Mouse (Mus musculus): ENCODE results near the gene Hsd3b2.
"Not testable (repeated sequence)": the region's sequence is repeated elsewhere in the genome, so short reads cannot be mapped to it uniquely, and the experiment has no call there.

Gene Hsd3b2

GRCm38 (mm10) chr3:98724376-98724775 is at the start of gene Hsd3b2:
TSS of gene Hsd3b2 (minus strand) at chr3:98724543.
- Histone ChIP-seq H3K36me3 (ENCODE audit: control insufficient read depth, insufficient read depth, low read length, poor library complexity, severe bottlenecking) (no peaks in the 10 kb centered on the region), H3K27me3 (ENCODE audit: control insufficient read depth, insufficient read depth, low read length, poor library complexity, severe bottlenecking) (no peaks in the 10 kb centered on the region)
- DNase-seq (ENCODE audit: low read depth, low spot score), result no peak

- Histone ChIP-seq H3K36me3 (ENCODE audit: control insufficient read depth, insufficient read depth, low read length, poor library complexity, severe bottlenecking) (no peaks in the 10 kb centered on the region), H3K27me3 (ENCODE audit: control insufficient read depth, insufficient read depth, low read length, poor library complexity, severe bottlenecking) (no peaks in the 10 kb centered on the region)
- no peak for DNase-seq (ENCODE audit: low read depth, low spot score)
Measured at GRCm38 (mm10) chr3:98764155-98764554, 39.8 kb upstream of the Hsd3b2 start.

GRCm38 (mm10) chr3:98756836-98757235 is 32.5 kb upstream of the Hsd3b2 start:
- H3K27me3 ChIP-seq (ENCODE audit: control insufficient read depth, insufficient read depth, low read length, poor library complexity, severe bottlenecking), result no peaks in the 10 kb centered on the region
- no peak for DNase-seq (ENCODE audit: low read depth, low spot score)
- no peaks in the 10 kb centered on the region for H3K36me3 ChIP-seq (ENCODE audit: control insufficient read depth, insufficient read depth, low read length, poor library complexity, severe bottlenecking)

GRCm38 (mm10) chr3:98752171-98752570 is 27.8 kb upstream of the Hsd3b2 start:
- H3K36me3 ChIP-seq (ENCODE audit: control insufficient read depth, insufficient read depth, low read length, poor library complexity, severe bottlenecking), result no peaks in the 10 kb centered on the region

GRCm38 (mm10) chr3:98741043-98741442 is 16.7 kb upstream of the Hsd3b2 start:
- DNase-seq (ENCODE audit: low read depth, low spot score); H3K36me3 ChIP-seq (ENCODE audit: control insufficient read depth, insufficient read depth, low read length, poor library complexity, severe bottlenecking); H3K27me3 ChIP-seq (ENCODE audit: control insufficient read depth, insufficient read depth, low read length, poor library complexity, severe bottlenecking): not testable (repeated sequence)

More at GRCm38 (mm10) chr3:98752171-98752570, 27.8 kb upstream of the Hsd3b2 start:
- no peak for DNase-seq (ENCODE audit: low read depth, low spot score)
- no peaks in the 10 kb centered on the region for H3K27me3 ChIP-seq (ENCODE audit: control insufficient read depth, insufficient read depth, low read length, poor library complexity, severe bottlenecking)

- H3K36me3 ChIP-seq (ENCODE audit: control insufficient read depth, insufficient read depth, low read length, poor library complexity, severe bottlenecking), result no peaks in the 10 kb centered on the region
- no peak for DNase-seq (ENCODE audit: low read depth, low spot score)
- H3K27me3 ChIP-seq (ENCODE audit: control insufficient read depth, insufficient read depth, low read length, poor library complexity, severe bottlenecking), result no peaks in the 10 kb centered on the region
Measured at GRCm38 (mm10) chr3:98734340-98734739, 10.0 kb upstream of the Hsd3b2 start.

- Histone ChIP-seq H3K27me3 (ENCODE audit: control insufficient read depth, insufficient read depth, low read length, poor library complexity, severe bottlenecking) (no peaks in the 10 kb centered on the region), H3K36me3 (ENCODE audit: control insufficient read depth, insufficient read depth, low read length, poor library complexity, severe bottlenecking) (no peaks in the 10 kb centered on the region)
- DNase-seq (ENCODE audit: low read depth, low spot score), result no peak
Measured at GRCm38 (mm10) chr3:98733724-98734123, 9.4 kb upstream of the Hsd3b2 start.

- Histone ChIP-seq H3K36me3 (ENCODE audit: control insufficient read depth, insufficient read depth, low read length, poor library complexity, severe bottlenecking) (no peaks in the 10 kb centered on the region), H3K27me3 (ENCODE audit: control insufficient read depth, insufficient read depth, low read length, poor library complexity, severe bottlenecking) (no peaks in the 10 kb centered on the region)
- DNase-seq (ENCODE audit: low read depth, low spot score), result no peak
Measured at GRCm38 (mm10) chr3:98726281-98726680, 1.9 kb upstream of the Hsd3b2 start.

- no peaks in the 10 kb centered on the region for H3K27me3 ChIP-seq (ENCODE audit: control insufficient read depth, insufficient read depth, low read length, poor library complexity, severe bottlenecking)
- no peaks in the 10 kb centered on the region for H3K36me3 ChIP-seq (ENCODE audit: control insufficient read depth, insufficient read depth, low read length, poor library complexity, severe bottlenecking)
- DNase-seq (ENCODE audit: low read depth, low spot score), result no peak
Measured at GRCm38 (mm10) chr3:98720740-98721139, 3.6 kb downstream of the Hsd3b2 start.

GRCm38 (mm10) chr3:98682401-98682800 is 41.9 kb downstream of the Hsd3b2 start:
- no peaks in the 10 kb centered on the region for H3K36me3 ChIP-seq (ENCODE audit: control insufficient read depth, insufficient read depth, low read length, poor library complexity, severe bottlenecking)

GRCm38 (mm10) chr3:98680786-98681185 is 43.6 kb downstream of the Hsd3b2 start:
- no peaks in the 10 kb centered on the region for H3K36me3 ChIP-seq (ENCODE audit: control insufficient read depth, insufficient read depth, low read length, poor library complexity, severe bottlenecking)
- H3K27me3 ChIP-seq (ENCODE audit: control insufficient read depth, insufficient read depth, low read length, poor library complexity, severe bottlenecking), result no peaks in the 10 kb centered on the region
- DNase-seq (ENCODE audit: low read depth, low spot score), result no peak

More at GRCm38 (mm10) chr3:98682401-98682800, 41.9 kb downstream of the Hsd3b2 start:
- DNase-seq (ENCODE audit: low read depth, low spot score), result no peak
- no peaks in the 10 kb centered on the region for H3K27me3 ChIP-seq (ENCODE audit: control insufficient read depth, insufficient read depth, low read length, poor library complexity, severe bottlenecking)

Measured in splenic B cell, adult 2 months (primary cell).